Mouse (Mus musculus) CH12.LX (cell line): ENCODE data around the gene Smc5.

Source experiments
- CTCF ChIP-seq, 2 experiments: IDR thresholded peaks in 1 of 2; conservative IDR thresholded peaks in 1 of 2; 2 replicates each; pipeline ENCODE4 v1.5.1; 2011 to 2012; ENCODE audit warnings: low read depth in 2 of 2, low read length in 2 of 2, improper control_type of control experiment in 1 of 2, inconsistent platforms in 1 of 2, mild to moderate bottlenecking in 1 of 2, moderate library complexity in 1 of 2
- E2F4 ChIP-seq: IDR thresholded peaks from 2 replicates; pipeline ENCODE4 v1.6.1; 2011; ENCODE audit warnings: low read depth, low read length, improper control_type of control experiment; ENCODE audit not compliant: insufficient replicate concordance
- EP300 ChIP-seq: IDR thresholded peaks from 2 replicates; pipeline ENCODE4 v1.6.1; 2011; ENCODE audit warnings: low read length, improper control_type of control experiment
- JUND ChIP-seq: conservative IDR thresholded peaks from 2 replicates; pipeline ENCODE4 v1.6.1; 2011; ENCODE audit warnings: low read depth, low read length, improper control_type of control experiment
- POLR2A ChIP-seq: IDR thresholded peaks from 2 replicates; pipeline ENCODE4 v1.6.1; 2011; ENCODE audit warnings: low read depth, mild to moderate bottlenecking, improper control_type of control experiment, low read length
- RCOR1 ChIP-seq: conservative IDR thresholded peaks from 2 replicates; pipeline ENCODE4 v1.6.1; 2012; ENCODE audit warnings: low read depth, mild to moderate bottlenecking, inconsistent platforms, low read length, improper control_type of control experiment

GRCm38 (mm10) chr19:23188986-23189385 is 84.7 kb downstream of the Smc5 start:
- TF ChIP-seq RCOR1 (no peak), POLR2A (no peak), E2F4 (no peak), JUND (no peak), CTCF (conservative IDR thresholded peaks at IDR 0.05 in 1 of 2, IDR thresholded peaks at IDR 0.05 in 1 of 2; ENCODE audit: low read depth in 2 of 2, low read length in 2 of 2) (no peak), EP300 (no peak)
